Mouse (Mus musculus): Measurements from ENCODE around the gene Mpv17l2. TPM values are rescaled to one million over a fixed set of nuclear protein-coding genes. Genes with fewer than 3 reads are reported as not detected.

Gene Mpv17l2
- polyA plus RNA-seq, 1 experiment from 2014 or later: 44.0 TPM

DNA sequence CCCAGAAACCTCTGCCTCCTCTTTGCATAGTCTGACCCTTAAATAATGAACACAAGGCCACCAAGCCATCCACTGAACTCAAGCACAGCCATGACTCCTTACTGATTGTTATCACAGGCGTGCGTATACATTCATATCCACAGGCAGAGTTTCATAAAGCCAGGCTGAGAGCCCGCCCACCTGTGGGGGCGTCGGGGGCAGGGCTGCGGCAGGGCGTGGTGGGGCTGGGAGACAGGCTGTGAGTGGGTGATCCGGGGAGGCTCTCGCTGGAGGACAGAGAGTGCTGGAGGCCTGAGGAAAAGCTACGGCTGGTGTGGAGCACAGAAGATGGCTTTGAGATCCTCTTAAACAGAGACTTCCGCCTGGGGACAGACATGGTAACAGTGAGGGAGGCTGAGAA lies 19.3 kb upstream of the Mpv17l2 start:
- Histone ChIP-seq H3K9me3 (replicated peaks; ENCODE audit: control insufficient read depth, low read length) (no peaks in the 10 kb centered on the region), H3K4me2 (ENCODE audit: low read depth, low read length) (no peak overlapping the region), H3K9ac (ENCODE audit: low read length) (no peak overlapping the region), H3K36me3 (ENCODE audit: control insufficient read depth, insufficient read depth) (peaks cover 30% of the 10 kb centered on the region), H3K27me3 (ENCODE audit: control insufficient read depth, insufficient read depth, low read length) (no peaks in the 10 kb centered on the region), H3K27ac (ENCODE audit: low read length) (no peak overlapping the region), H3K4me3 (ENCODE audit: low read length) (no peak overlapping the region), H3K4me1 (ENCODE audit: control insufficient read depth, insufficient read depth, low read length) (peaks cover 16% of the 10 kb centered on the region)
- 75% methylated on average over 11 of the region's 11 CpGs for WGBS
- ATAC-seq (replicated peaks; ENCODE audit: extremely low read depth, insufficient read depth, low FRiP score): no peak

DNA sequence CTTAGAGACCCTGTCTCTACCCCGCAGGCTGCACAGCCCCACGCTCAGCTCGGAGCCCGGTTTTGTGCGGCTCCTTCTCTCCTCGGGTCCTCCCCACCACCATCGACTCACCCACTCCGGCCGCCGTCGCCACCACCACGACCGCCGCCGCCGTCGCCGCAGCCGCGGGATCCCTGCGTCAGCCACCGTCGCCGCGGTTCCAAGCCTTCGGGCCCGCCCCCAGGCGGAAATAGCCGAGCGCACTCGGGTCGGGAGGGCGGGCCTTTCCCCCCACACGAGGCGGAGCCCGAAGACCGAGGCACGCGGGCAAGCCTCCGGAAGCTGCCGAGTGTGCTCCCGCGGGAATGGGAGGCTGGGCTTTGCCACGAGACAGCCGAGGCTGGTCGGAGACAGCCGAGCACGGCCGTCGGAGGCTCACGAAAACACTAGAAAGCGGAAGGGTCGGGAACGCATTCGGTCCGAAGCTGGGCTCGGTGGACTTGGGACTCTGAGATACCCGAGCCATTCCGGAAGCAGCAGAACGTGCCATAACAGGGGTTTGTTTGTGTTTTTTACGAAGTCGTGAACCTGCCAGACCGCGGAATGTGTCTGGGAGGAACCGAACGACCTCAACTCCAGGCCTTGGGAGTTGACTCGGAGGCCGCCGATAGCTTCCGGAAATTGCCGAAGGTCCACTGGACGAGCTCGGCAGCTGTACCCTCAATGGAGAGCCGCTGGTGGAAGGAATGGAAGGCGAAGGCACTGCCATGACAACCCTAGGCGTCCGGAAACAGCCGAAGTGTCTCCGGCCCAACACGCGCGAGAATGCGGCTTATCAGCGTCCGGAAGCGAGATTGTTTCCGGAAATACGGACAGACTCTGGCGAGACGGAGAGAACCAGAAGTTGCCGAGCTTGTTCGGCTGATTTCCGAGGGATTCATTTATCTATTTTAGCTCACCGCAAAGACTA lies 16.0 kb upstream of the Mpv17l2 start, which contains the start of gene Pik3r2:
Gene Pik3r2 (minus strand): TSS at position 218 of the 949 bp plus-strand sequence.
- Histone ChIP-seq H3K4me3 (ENCODE audit: low read length) (peak within 1 kb of the TSS; percentile 85), H3K36me3 (ENCODE audit: control insufficient read depth, insufficient read depth) (peaks cover 22% of the 10 kb centered on the region), H3K27me3 (ENCODE audit: control insufficient read depth, insufficient read depth, low read length) (no peaks in the 10 kb centered on the region), H3K4me2 (ENCODE audit: low read depth, low read length) (peak within 1 kb of the TSS; percentile 75), H3K9ac (ENCODE audit: low read length) (peak within 1 kb of the TSS; percentile 97), H3K4me1 (ENCODE audit: control insufficient read depth, insufficient read depth, low read length) (peaks cover 34% of the 10 kb centered on the region), H3K27ac (ENCODE audit: low read length) (peak within 1 kb of the TSS; percentile 99), H3K9me3 (replicated peaks; ENCODE audit: control insufficient read depth, low read length) (no peaks in the 10 kb centered on the region)
- WGBS: under 1% methylated on average over 94 of the region's 94 CpGs
- ATAC-seq (replicated peaks; ENCODE audit: extremely low read depth, insufficient read depth, low FRiP score): peak; percentile 89

DNA sequence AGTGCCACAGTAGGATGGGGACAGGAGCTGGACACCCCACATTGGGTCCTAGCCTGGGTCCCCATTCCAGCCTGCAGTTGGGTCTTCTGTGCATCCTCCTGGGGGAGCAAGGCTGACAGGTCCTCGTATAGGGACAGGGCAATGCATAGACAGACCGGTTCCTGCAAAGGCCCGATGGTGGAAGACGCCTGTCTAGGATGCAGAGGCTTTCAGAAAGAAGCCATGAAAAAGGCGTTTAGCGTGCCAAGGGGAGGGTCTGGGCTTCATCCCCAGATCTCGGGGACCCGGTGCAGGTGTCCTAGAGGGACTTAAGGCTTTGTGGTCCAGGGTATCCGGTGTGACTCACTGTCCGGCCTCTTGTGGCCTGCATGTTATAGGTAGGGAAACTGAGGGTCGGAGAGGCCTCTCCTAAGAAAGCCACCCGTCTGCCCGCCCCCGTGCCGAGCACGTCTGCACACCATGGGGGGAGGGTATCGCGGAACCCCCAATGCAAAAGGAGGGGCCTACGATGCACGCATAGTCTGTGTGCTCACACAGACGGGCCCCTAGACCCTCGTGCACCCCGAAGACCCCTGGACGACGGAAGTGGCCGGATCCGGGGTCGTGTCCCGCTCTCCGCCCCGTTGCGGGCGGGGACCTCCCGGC lies 15.2 kb upstream of the Mpv17l2 start:
- Histone ChIP-seq H3K27ac (ENCODE audit: low read length) (peak overlapping the region; percentile 61), H3K4me2 (ENCODE audit: low read depth, low read length) (peak overlapping the region; percentile 75), H3K36me3 (ENCODE audit: control insufficient read depth, insufficient read depth) (peaks cover 24% of the 10 kb centered on the region), H3K4me1 (ENCODE audit: control insufficient read depth, insufficient read depth, low read length) (peaks cover 34% of the 10 kb centered on the region), H3K27me3 (ENCODE audit: control insufficient read depth, insufficient read depth, low read length) (no peaks in the 10 kb centered on the region), H3K9me3 (replicated peaks; ENCODE audit: control insufficient read depth, low read length) (no peaks in the 10 kb centered on the region), H3K9ac (ENCODE audit: low read length) (peak overlapping the region; percentile 97), H3K4me3 (ENCODE audit: low read length) (peak overlapping the region; percentile 85)
- whole genome bisulfite sequencing: 3% methylated on average over 34 of the region's 34 CpGs
- ATAC-seq (replicated peaks; ENCODE audit: extremely low read depth, insufficient read depth, low FRiP score): peak; percentile 2

DNA sequence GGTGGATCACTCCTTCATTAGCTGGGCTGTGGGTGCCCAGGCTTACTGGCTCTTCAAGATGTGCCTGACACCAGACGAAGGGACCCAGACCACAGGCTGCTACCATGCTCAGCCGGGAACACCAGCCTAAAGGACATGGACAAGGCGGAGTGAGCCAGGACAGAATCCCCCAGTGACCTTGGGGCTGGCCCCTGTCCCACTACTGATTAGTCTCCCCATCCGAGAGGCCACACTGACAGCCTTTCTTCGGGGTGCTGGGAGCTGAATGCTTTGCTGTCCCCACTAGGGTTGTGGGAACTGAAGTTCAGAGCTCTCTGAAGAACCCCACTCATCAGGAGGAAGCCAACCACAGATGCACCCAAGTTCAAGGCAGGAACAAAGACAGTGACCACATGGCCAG lies 14.5 kb upstream of the Mpv17l2 start:
- WGBS: 79% methylated on average over 5 of the region's 5 CpGs
- H3K27ac ChIP-seq (ENCODE audit: low read length): no peak overlapping the region
- H3K9me3 ChIP-seq (replicated peaks; ENCODE audit: control insufficient read depth, low read length): no peaks in the 10 kb centered on the region
- H3K4me1 ChIP-seq (ENCODE audit: control insufficient read depth, insufficient read depth, low read length): peaks cover 34% of the 10 kb centered on the region
- H3K4me3 ChIP-seq (ENCODE audit: low read length): no peak overlapping the region
- peak overlapping the region; percentile 75 for H3K4me2 ChIP-seq (ENCODE audit: low read depth, low read length)
- peaks cover 25% of the 10 kb centered on the region for H3K36me3 ChIP-seq (ENCODE audit: control insufficient read depth, insufficient read depth)
- H3K27me3 ChIP-seq (ENCODE audit: control insufficient read depth, insufficient read depth, low read length): no peaks in the 10 kb centered on the region
- H3K9ac ChIP-seq (ENCODE audit: low read length): peak overlapping the region; percentile 97
- ATAC-seq (replicated peaks; ENCODE audit: extremely low read depth, insufficient read depth, low FRiP score): no peak

DNA sequence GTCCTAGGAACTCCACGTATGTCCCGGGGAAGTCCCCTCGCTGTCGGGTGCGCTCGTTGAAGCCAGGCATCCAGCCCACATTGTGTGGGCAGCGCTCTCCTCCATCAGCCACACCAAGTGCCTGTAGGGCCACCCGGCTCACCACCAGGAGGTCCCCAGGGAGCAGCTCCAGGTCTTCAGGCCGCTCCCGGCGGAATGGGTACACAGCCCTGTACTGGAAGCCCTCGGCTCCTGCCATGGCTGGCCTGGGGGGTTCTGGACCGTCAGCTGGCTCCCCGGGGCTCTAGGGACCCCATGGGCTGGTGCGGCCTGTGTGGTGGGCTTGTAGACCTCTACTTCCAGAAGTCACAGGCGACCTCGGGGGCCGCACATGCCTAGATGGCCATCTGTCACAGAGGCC lies 14.0 kb upstream of the Mpv17l2 start:
- H3K4me3 ChIP-seq (ENCODE audit: low read length): no peak overlapping the region
- no peak overlapping the region for H3K4me2 ChIP-seq (ENCODE audit: low read depth, low read length)
- ATAC-seq (replicated peaks; ENCODE audit: extremely low read depth, insufficient read depth, low FRiP score): no peak
- 95% methylated on average over 18 of the region's 18 CpGs for WGBS
- no peak overlapping the region for H3K27ac ChIP-seq (ENCODE audit: low read length)
- peak overlapping the region; percentile 52; the same call in 1 of the 2 replicates for H3K9ac ChIP-seq (ENCODE audit: low read length)
- no peaks in the 10 kb centered on the region for H3K27me3 ChIP-seq (ENCODE audit: control insufficient read depth, insufficient read depth, low read length)
- peaks cover 34% of the 10 kb centered on the region for H3K4me1 ChIP-seq (ENCODE audit: control insufficient read depth, insufficient read depth, low read length)
- H3K9me3 ChIP-seq (replicated peaks; ENCODE audit: control insufficient read depth, low read length): no peaks in the 10 kb centered on the region
- H3K36me3 ChIP-seq (ENCODE audit: control insufficient read depth, insufficient read depth): peaks cover 22% of the 10 kb centered on the region

DNA sequence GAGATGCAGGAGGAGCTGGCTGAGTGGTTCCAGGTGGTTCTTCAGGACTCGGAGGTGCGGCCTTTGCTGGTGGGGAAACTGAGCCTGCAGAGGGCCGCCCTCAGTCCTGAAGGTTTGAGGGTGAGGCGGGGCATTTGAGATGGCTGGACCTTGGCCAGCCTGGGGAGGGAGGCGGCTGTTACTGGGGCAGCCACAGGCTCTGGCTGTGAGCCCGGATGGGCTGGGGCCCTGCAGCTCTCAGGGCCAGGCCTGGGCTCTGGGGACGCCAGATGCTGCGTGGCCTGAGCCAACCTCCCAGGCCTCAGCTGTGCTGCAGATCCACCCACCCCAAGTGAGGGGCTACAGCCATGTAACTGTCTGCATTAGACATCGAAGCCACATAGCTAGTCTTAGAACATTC lies 13.1 kb upstream of the Mpv17l2 start:
- H3K4me1 ChIP-seq (ENCODE audit: control insufficient read depth, insufficient read depth, low read length): peaks cover 34% of the 10 kb centered on the region
- WGBS: 32% methylated on average over 9 of the region's 9 CpGs
- H3K36me3 ChIP-seq (ENCODE audit: control insufficient read depth, insufficient read depth): peaks cover 20% of the 10 kb centered on the region
- H3K4me3 ChIP-seq (ENCODE audit: low read length): no peak overlapping the region
- H3K27me3 ChIP-seq (ENCODE audit: control insufficient read depth, insufficient read depth, low read length): no peaks in the 10 kb centered on the region
- H3K4me2 ChIP-seq (ENCODE audit: low read depth, low read length): peak overlapping the region; percentile 2
- H3K9ac ChIP-seq (ENCODE audit: low read length): peak overlapping the region; percentile 52
- no peaks in the 10 kb centered on the region for H3K9me3 ChIP-seq (replicated peaks; ENCODE audit: control insufficient read depth, low read length)
- peak overlapping the region; percentile 58 for H3K27ac ChIP-seq (ENCODE audit: low read length)
- ATAC-seq (replicated peaks; ENCODE audit: extremely low read depth, insufficient read depth, low FRiP score): peak; percentile 29

DNA sequence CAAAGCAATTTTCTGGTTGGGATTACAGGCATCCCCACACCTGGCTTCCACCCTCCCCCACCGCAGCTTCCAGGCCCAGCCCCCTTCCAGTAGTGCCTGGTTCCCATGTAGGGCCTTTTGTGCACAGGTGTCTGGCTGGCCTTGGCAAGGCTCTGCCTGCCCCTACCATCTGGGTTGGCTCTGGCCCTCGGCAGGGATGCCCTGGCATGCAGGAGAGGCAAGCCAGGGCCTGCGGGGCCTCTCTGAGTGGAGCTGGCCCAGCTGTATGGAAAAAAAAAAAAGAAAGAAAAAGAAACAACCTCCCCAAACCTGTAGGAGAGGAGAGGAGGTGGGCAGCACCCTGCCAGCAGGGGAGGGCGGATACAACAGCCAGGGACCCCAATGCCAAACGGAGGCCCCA lies 12.7 kb upstream of the Mpv17l2 start:
- Histone ChIP-seq H3K4me3 (ENCODE audit: low read length) (no peak overlapping the region), H3K36me3 (ENCODE audit: control insufficient read depth, insufficient read depth) (peaks cover 25% of the 10 kb centered on the region), H3K9me3 (replicated peaks; ENCODE audit: control insufficient read depth, low read length) (no peaks in the 10 kb centered on the region), H3K27ac (ENCODE audit: low read length) (peak overlapping the region; percentile 58; the same call in 1 of the 2 replicates), H3K27me3 (ENCODE audit: control insufficient read depth, insufficient read depth, low read length) (no peaks in the 10 kb centered on the region), H3K4me1 (ENCODE audit: control insufficient read depth, insufficient read depth, low read length) (peaks cover 34% of the 10 kb centered on the region), H3K4me2 (ENCODE audit: low read depth, low read length) (no peak overlapping the region; the same call in 1 of the 2 replicates), H3K9ac (ENCODE audit: low read length) (no peak overlapping the region)
- ATAC-seq (replicated peaks; ENCODE audit: extremely low read depth, insufficient read depth, low FRiP score): no peak
- WGBS: 65% methylated on average over 5 of the region's 5 CpGs

DNA sequence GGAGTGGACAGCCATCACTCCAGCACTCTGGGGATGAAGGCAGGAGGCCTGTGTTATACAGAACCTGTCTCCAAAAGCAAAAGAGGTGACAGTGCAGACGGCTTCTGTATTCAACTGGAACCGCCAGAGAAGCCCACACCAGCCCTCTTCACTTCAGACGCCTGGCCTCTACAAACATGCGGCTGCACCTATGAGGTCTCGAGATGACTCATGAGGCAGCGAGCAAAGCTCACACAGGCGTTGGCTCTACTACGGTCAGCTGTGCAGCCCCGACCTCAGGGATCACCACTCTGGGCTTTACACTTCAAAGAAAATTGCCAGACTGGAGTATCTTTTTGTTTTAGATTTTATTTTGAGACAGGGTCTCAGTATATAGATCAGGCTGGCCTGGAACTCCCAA lies 12.1 kb upstream of the Mpv17l2 start:
- Histone ChIP-seq H3K9ac (ENCODE audit: low read length) (no peak overlapping the region), H3K36me3 (ENCODE audit: control insufficient read depth, insufficient read depth) (peaks cover 29% of the 10 kb centered on the region), H3K27ac (ENCODE audit: low read length) (no peak overlapping the region)

DNA sequence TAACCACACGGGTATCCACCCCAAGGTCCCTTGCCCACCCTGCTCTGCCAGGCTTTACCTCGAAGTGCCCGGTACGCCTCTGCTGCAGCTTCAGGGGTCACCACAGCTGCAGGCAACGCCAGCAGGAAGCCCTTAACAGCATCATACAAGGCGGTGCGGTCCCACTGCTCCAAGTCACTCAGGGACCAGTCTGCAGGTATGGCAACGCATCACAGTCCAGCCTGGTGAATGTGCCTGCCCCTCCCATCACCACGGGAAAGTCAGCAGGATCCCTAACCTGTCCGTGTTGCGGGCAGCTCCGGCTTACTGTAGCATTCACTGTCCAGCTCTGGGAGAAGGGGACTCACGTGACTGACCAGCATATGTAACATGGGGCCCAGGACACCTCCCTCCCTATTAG lies 11.3 kb upstream of the Mpv17l2 start:
- Histone ChIP-seq H3K36me3 (ENCODE audit: control insufficient read depth, insufficient read depth) (peaks cover 29% of the 10 kb centered on the region), H3K4me2 (ENCODE audit: low read depth, low read length) (no peak overlapping the region), H3K4me3 (ENCODE audit: low read length) (no peak overlapping the region), H3K27ac (ENCODE audit: low read length) (no peak overlapping the region), H3K4me1 (ENCODE audit: control insufficient read depth, insufficient read depth, low read length) (peaks cover 29% of the 10 kb centered on the region), H3K9ac (ENCODE audit: low read length) (no peak overlapping the region), H3K9me3 (replicated peaks; ENCODE audit: control insufficient read depth, low read length) (no peaks in the 10 kb centered on the region), H3K27me3 (ENCODE audit: control insufficient read depth, insufficient read depth, low read length) (no peaks in the 10 kb centered on the region)
- no peak for ATAC-seq (replicated peaks; ENCODE audit: extremely low read depth, insufficient read depth, low FRiP score)
- WGBS: 95% methylated on average over 13 of the region's 13 CpGs

More for the DNA sequence above, 12.1 kb upstream of the Mpv17l2 start:
- no peak overlapping the region for H3K4me3 ChIP-seq (ENCODE audit: low read length)
- ATAC-seq (replicated peaks; ENCODE audit: extremely low read depth, insufficient read depth, low FRiP score): no peak
- no peak overlapping the region for H3K4me2 ChIP-seq (ENCODE audit: low read depth, low read length)
- 80% methylated on average over 9 of the region's 9 CpGs for WGBS
- peaks cover 32% of the 10 kb centered on the region for H3K4me1 ChIP-seq (ENCODE audit: control insufficient read depth, insufficient read depth, low read length)
- no peaks in the 10 kb centered on the region for H3K9me3 ChIP-seq (replicated peaks; ENCODE audit: control insufficient read depth, low read length)
- no peaks in the 10 kb centered on the region for H3K27me3 ChIP-seq (ENCODE audit: control insufficient read depth, insufficient read depth, low read length)

Measured in heart, embryonic 16.5 days (tissue).